In genomic region chr4:154625710-154626109, GRCm38 (mm10) we compare ENCODE assay signal across 21 mouse cellular contexts. TPM values are rescaled to one million over a fixed set of nuclear protein-coding genes. Genes with fewer than 3 reads are reported as not detected.
A peak's percentile ranks its signal among the peaks of the same experiment; 100 is the strongest.
DNase-seq lines count a peak whose midpoint lies in the region; ATAC-seq lines count a peak whose summit lies in the region.
"Had no signal": no experiment of that assay in that cellular context is flagged by ENCODE, and none has a peak within 500 bp of the region (broad histone marks: within the 10 kb centered on the region; RNA-seq: fewer than 3 reads in every experiment).

No protein-coding gene starts in this region.

- H3K4me1 ChIP-seq in embryonic facial prominence, embryonic 12.5 days = peaks cover 73% of the 10 kb centered on the region
- peaks cover 92% of the 10 kb centered on the region for H3K4me1 ChIP-seq in embryonic facial prominence, embryonic 10.5 days
- H3K4me1 ChIP-seq in kidney, embryonic 15.5 days = peaks cover 25% of the 10 kb centered on the region; the same call in 1 of the 2 replicates
- H3K4me1 ChIP-seq in kidney, embryonic 14.5 days (ENCODE audit: control insufficient read depth, insufficient read depth, low read length) = no peaks in the 10 kb centered on the region
- H3K4me1 ChIP-seq in midbrain, embryonic 16.5 days (ENCODE audit: control insufficient read depth, insufficient read depth, low read length) = peaks cover 20% of the 10 kb centered on the region
- peaks cover 34% of the 10 kb centered on the region for H3K4me1 ChIP-seq in midbrain, embryonic 15.5 days

- ATAC-seq in embryonic facial prominence, embryonic 12.5 days (ENCODE audit: insufficient number of reproducible peaks, insufficient read depth, low FRiP score, low TSS enrichment) = no peak
- ATAC-seq in kidney, embryonic 15.5 days (replicated peaks; ENCODE audit: low FRiP score) = no peak
- ATAC-seq in kidney, embryonic 14.5 days (ENCODE audit: low FRiP score, low TSS enrichment) = no peak
- no peak for ATAC-seq in midbrain, embryonic 16.5 days
- no peak for ATAC-seq in midbrain, embryonic 15.5 days (replicated peaks)
- ATAC-seq: Patski had no signal

- no peak overlapping the region for H3K9ac ChIP-seq in embryonic facial prominence, embryonic 12.5 days
- H3K9ac ChIP-seq in kidney, embryonic 15.5 days = no peak overlapping the region
- no peak overlapping the region for H3K9ac ChIP-seq in kidney, embryonic 14.5 days (ENCODE audit: low read depth, low read length)
- H3K9ac ChIP-seq in midbrain, embryonic 16.5 days (ENCODE audit: low read depth, low read length) = 0 out of 2 replicates have a peak overlapping the region, but pooled peaks have one; percentile 30
- H3K9ac ChIP-seq in midbrain, embryonic 15.5 days = no peak overlapping the region
- H3K9ac ChIP-seq: embryonic facial prominence, embryonic 15.5 days; liver, embryonic 14.5 days; neural tube, embryonic 15.5 days had no signal

- H3K9me3 ChIP-seq in embryonic facial prominence, embryonic 12.5 days = no peaks in the 10 kb centered on the region
- no peaks in the 10 kb centered on the region for H3K9me3 ChIP-seq in embryonic facial prominence, embryonic 10.5 days
- no peaks in the 10 kb centered on the region for H3K9me3 ChIP-seq in kidney, embryonic 15.5 days (replicated peaks)
- H3K9me3 ChIP-seq in kidney, embryonic 14.5 days (ENCODE audit: control insufficient read depth, low read length) = no peaks in the 10 kb centered on the region
- no peaks in the 10 kb centered on the region for H3K9me3 ChIP-seq in midbrain, embryonic 16.5 days (replicated peaks; ENCODE audit: control insufficient read depth, low read length, poor library complexity, severe bottlenecking)
- H3K9me3 ChIP-seq in midbrain, embryonic 15.5 days = no peaks in the 10 kb centered on the region
- H3K9me3 ChIP-seq: embryonic facial prominence, embryonic 15.5 days; heart, embryonic 10.5 days; neural tube, embryonic 15.5 days had no signal

- 45% methylated on average over 14 of the region's 14 CpGs for WGBS in embryonic facial prominence, embryonic 12.5 days
- 66% methylated on average over 14 of the region's 14 CpGs for WGBS in embryonic facial prominence, embryonic 10.5 days
- 51% methylated on average over 14 of the region's 14 CpGs for WGBS in kidney, embryonic 15.5 days
- 51% methylated on average over 14 of the region's 14 CpGs for WGBS in kidney, embryonic 14.5 days
- 54% methylated on average over 14 of the region's 14 CpGs for WGBS in midbrain, embryonic 16.5 days
- WGBS in midbrain, embryonic 15.5 days = 48% methylated on average over 14 of the region's 14 CpGs

- H3K36me3 ChIP-seq in embryonic facial prominence, embryonic 12.5 days = no peaks in the 10 kb centered on the region
- 0 out of 2 replicates have a peak, but pooled peaks cover 3% of the 10 kb centered on the region for H3K36me3 ChIP-seq in embryonic facial prominence, embryonic 10.5 days (replicated peaks)
- H3K36me3 ChIP-seq in kidney, embryonic 15.5 days = no peaks in the 10 kb centered on the region
- H3K36me3 ChIP-seq in kidney, embryonic 14.5 days (ENCODE audit: control insufficient read depth, insufficient read depth, low read length) = no peaks in the 10 kb centered on the region
- no peaks in the 10 kb centered on the region for H3K36me3 ChIP-seq in midbrain, embryonic 16.5 days (ENCODE audit: control insufficient read depth, insufficient read depth, low read length)
- no peaks in the 10 kb centered on the region for H3K36me3 ChIP-seq in midbrain, embryonic 15.5 days (replicated peaks)
- H3K36me3 ChIP-seq: embryonic facial prominence, embryonic 15.5 days; heart, embryonic 10.5 days; neural tube, embryonic 15.5 days had no signal

- peak overlapping the region; percentile 69 for H3K27ac ChIP-seq in embryonic facial prominence, embryonic 12.5 days
- H3K27ac ChIP-seq in embryonic facial prominence, embryonic 10.5 days (replicated peaks) = no peak overlapping the region
- peak overlapping the region; percentile 39; the same call in 1 of the 2 replicates for H3K27ac ChIP-seq in kidney, embryonic 15.5 days
- no peak overlapping the region for H3K27ac ChIP-seq in kidney, embryonic 14.5 days (ENCODE audit: low read depth, low read length)
- H3K27ac ChIP-seq in midbrain, embryonic 16.5 days (ENCODE audit: low read length) = no peak overlapping the region; the same call in 1 of the 2 replicates
- no peak overlapping the region for H3K27ac ChIP-seq in midbrain, embryonic 15.5 days
- H3K27ac ChIP-seq: embryonic facial prominence, embryonic 15.5 days; heart, embryonic 10.5 days; liver, embryonic 14.5 days; neural tube, embryonic 15.5 days had no signal

- H3K4me3 ChIP-seq in embryonic facial prominence, embryonic 12.5 days = no peak overlapping the region
- H3K4me3 ChIP-seq in embryonic facial prominence, embryonic 10.5 days = no peak overlapping the region
- no peak overlapping the region for H3K4me3 ChIP-seq in kidney, embryonic 15.5 days (replicated peaks)
- no peak overlapping the region for H3K4me3 ChIP-seq in kidney, embryonic 14.5 days (ENCODE audit: low read length)
- H3K4me3 ChIP-seq in midbrain, embryonic 16.5 days (ENCODE audit: low read depth, low read length) = no peak overlapping the region
- no peak overlapping the region for H3K4me3 ChIP-seq in midbrain, embryonic 15.5 days
- H3K4me3 ChIP-seq: embryonic facial prominence, embryonic 15.5 days; heart, embryonic 10.5 days; neural tube, embryonic 15.5 days had no signal

- no peak overlapping the region for H3K4me2 ChIP-seq in embryonic facial prominence, embryonic 12.5 days (replicated peaks)
- H3K4me2 ChIP-seq in kidney, embryonic 15.5 days = no peak overlapping the region
- H3K4me2 ChIP-seq in kidney, embryonic 14.5 days (replicated peaks; ENCODE audit: low read depth, low read length) = no peak overlapping the region
- no peak overlapping the region for H3K4me2 ChIP-seq in midbrain, embryonic 16.5 days (ENCODE audit: low read length)
- H3K4me2 ChIP-seq in midbrain, embryonic 15.5 days = no peak overlapping the region
- H3K4me2 ChIP-seq: embryonic facial prominence, embryonic 15.5 days; neural tube, embryonic 15.5 days had no signal

- DNase-seq in embryonic facial prominence, embryonic 10.5 days (ENCODE audit: low spot score) = no peak
- DNase-seq in MN1 (ENCODE audit: low spot score) = no peak
- DNase-seq in natural killer cell, adult 2 months (ENCODE audit: low spot score in 2 of 2) = no peak
- DNase-seq: adrenal gland, adult 8-10 months; cerebellum, adult 9-10 months; gastrocnemius, postnatal 36 days; kidney, adult 11 months; kidney, postnatal 25 days; thymus, postnatal 25 days had no signal

- H3K27me3 ChIP-seq in embryonic facial prominence, embryonic 12.5 days = no peaks in the 10 kb centered on the region
- peaks cover 89% of the 10 kb centered on the region for H3K27me3 ChIP-seq in embryonic facial prominence, embryonic 10.5 days (replicated peaks; ENCODE audit: low read depth, poor library complexity, severe bottlenecking)
- peaks cover 97% of the 10 kb centered on the region for H3K27me3 ChIP-seq in kidney, embryonic 15.5 days
- peaks cover 48% of the 10 kb centered on the region; the same call in 1 of the 2 replicates for H3K27me3 ChIP-seq in kidney, embryonic 14.5 days (ENCODE audit: control insufficient read depth, insufficient read depth, low read length)
- peaks cover 18% of the 10 kb centered on the region for H3K27me3 ChIP-seq in midbrain, embryonic 16.5 days (ENCODE audit: control insufficient read depth, insufficient read depth, low read depth, low read length)
- peaks cover 26% of the 10 kb centered on the region for H3K27me3 ChIP-seq in midbrain, embryonic 15.5 days (replicated peaks)

RNA-seq across cellular contexts. Expression of gene Prdm16, which starts 11.0 kb away (rescaled TPM):
- 41.5 and 45.7 TPM in 2 replicates for polyA plus RNA-seq in embryonic facial prominence, embryonic 12.5 days (2016; fragmentation: Nextera tagmentation; extraction: Ambion mirVana)
- polyA plus RNA-seq in embryonic facial prominence, embryonic 10.5 days (2016; fragmentation: Nextera tagmentation; extraction: Ambion mirVana) = 33.9 and 44.5 TPM in 2 replicates
- 22.0 and 22.1 TPM in 2 replicates for polyA plus RNA-seq in kidney, embryonic 15.5 days (2015; fragmentation: Nextera tagmentation; extraction: Ambion mirVana)
- polyA plus RNA-seq in kidney, embryonic 14.5 days (2014; fragmentation: Nextera tagmentation; extraction: Ambion mirVana) = 13.5 and 25.4 TPM in 2 replicates
- 11.8 and 13.1 TPM in 2 replicates for polyA plus RNA-seq in midbrain, embryonic 16.5 days (2015; fragmentation: Nextera tagmentation; extraction: Ambion mirVana)
- 11.2 and 11.5 TPM in 2 replicates for polyA plus RNA-seq in midbrain, embryonic 15.5 days (2015; fragmentation: Nextera tagmentation; extraction: Ambion mirVana)
- polyA plus RNA-seq: Patski had no signal

RNA-seq across cellular contexts. Expression of gene Actrt2, which starts 42.0 kb away (rescaled TPM):
- polyA plus RNA-seq in embryonic facial prominence, embryonic 12.5 days (2016; fragmentation: Nextera tagmentation; extraction: Ambion mirVana) = not detected in 2 replicates
- not detected in 2 replicates for polyA plus RNA-seq in embryonic facial prominence, embryonic 10.5 days (2016; fragmentation: Nextera tagmentation; extraction: Ambion mirVana)
- not detected in 2 replicates for polyA plus RNA-seq in kidney, embryonic 15.5 days (2015; fragmentation: Nextera tagmentation; extraction: Ambion mirVana)
- polyA plus RNA-seq in kidney, embryonic 14.5 days (2014; fragmentation: Nextera tagmentation; extraction: Ambion mirVana) = not detected in 2 replicates
- polyA plus RNA-seq in midbrain, embryonic 16.5 days (2015; fragmentation: Nextera tagmentation; extraction: Ambion mirVana) = not detected in 2 replicates
- polyA plus RNA-seq in midbrain, embryonic 15.5 days (2015; fragmentation: Nextera tagmentation; extraction: Ambion mirVana) = not detected in 2 replicates
- polyA plus RNA-seq: embryonic facial prominence, embryonic 15.5 days; heart, embryonic 10.5 days; limb, embryonic 11.5 days; liver, embryonic 14.5 days; lung, postnatal 0 days; neural tube, embryonic 15.5 days; Patski had no signal

Comparison
In these comparisons a context has a peak if more than half of its experiments do, and no peak if none do; other contexts are left out.
1. H3K27ac ChIP-seq: peak in embryonic facial prominence, embryonic 12.5 days (single experiment) and kidney, embryonic 15.5 days (single experiment); none in embryonic facial prominence, embryonic 10.5 days (single experiment), kidney, embryonic 14.5 days (single experiment), midbrain, embryonic 16.5 days (single experiment) and midbrain, embryonic 15.5 days (single experiment).